Mouse (Mus musculus): ENCODE data around the gene Fgfbp3. TPM values are rescaled to one million over a fixed set of nuclear protein-coding genes. Genes with fewer than 3 reads are reported as not detected.

Fgfbp3 gene
- polyA plus RNA-seq, 2 experiments: 0.72 to 1.2 TPM

DNA sequence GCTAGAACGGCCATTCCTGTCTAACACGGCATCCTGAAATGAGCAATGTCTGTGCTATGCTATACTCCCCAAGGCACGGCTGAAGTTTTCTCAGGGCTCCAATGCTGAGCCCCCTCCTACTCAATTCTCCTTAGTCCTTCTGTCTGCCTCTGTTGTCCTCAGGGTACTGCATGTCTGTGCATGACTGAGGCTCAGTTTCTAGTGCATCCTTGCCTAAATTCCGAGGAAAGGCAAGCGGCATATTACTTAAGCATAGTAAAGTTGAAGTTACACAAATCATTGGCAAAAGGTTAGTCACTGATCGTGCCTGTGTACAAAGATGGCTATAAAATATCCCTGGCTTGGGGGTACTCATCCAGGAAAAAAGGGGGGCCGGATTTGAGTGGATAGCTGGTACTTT, 6.4 kb downstream of the Fgfbp3 start:
- H3K27ac ChIP-seq: no peak overlapping the region
- H3K9ac ChIP-seq (replicated peaks): no peak overlapping the region
- no peak for DNase-seq (ENCODE audit: low read depth in 3 of 3, low spot score in 3 of 3)
- TF ChIP-seq CTCF (IDR thresholded peaks at IDR 0.05; ENCODE audit: low read depth): no peak
- TF ChIP-seq EP300 (IDR thresholded peaks at IDR 0.05; ENCODE audit: low read depth): no peak
- H3K27me3 ChIP-seq (ENCODE audit: control insufficient read depth, insufficient read depth, low read length): no peaks in the 10 kb centered on the region; the same call in none of the 2 replicates
- no peak overlapping the region for H3K4me3 ChIP-seq (ENCODE audit: insufficient read depth in 1 of 2, low read depth in 2 of 2, low read length in 2 of 2)
- H3K36me3 ChIP-seq (replicated peaks; ENCODE audit: control insufficient read depth, insufficient read depth, low read depth): no peaks in the 10 kb centered on the region
- ATAC-seq (ENCODE audit: insufficient read depth): no peak
- H3K4me2 ChIP-seq (ENCODE audit: low read depth): no peak overlapping the region
- H3K9me3 ChIP-seq (ENCODE audit: control insufficient read depth, low read length): no peaks in the 10 kb centered on the region
- H3K4me1 ChIP-seq (replicated peaks; ENCODE audit: control insufficient read depth in 2 of 2, insufficient read depth in 2 of 2, low read length in 1 of 2): no peaks in the 10 kb centered on the region; a peak in 2 of 4 replicates
- WGBS (ENCODE audit: insufficient replicate concordance): 72% methylated on average over 7 of the region's 7 CpGs

DNA sequence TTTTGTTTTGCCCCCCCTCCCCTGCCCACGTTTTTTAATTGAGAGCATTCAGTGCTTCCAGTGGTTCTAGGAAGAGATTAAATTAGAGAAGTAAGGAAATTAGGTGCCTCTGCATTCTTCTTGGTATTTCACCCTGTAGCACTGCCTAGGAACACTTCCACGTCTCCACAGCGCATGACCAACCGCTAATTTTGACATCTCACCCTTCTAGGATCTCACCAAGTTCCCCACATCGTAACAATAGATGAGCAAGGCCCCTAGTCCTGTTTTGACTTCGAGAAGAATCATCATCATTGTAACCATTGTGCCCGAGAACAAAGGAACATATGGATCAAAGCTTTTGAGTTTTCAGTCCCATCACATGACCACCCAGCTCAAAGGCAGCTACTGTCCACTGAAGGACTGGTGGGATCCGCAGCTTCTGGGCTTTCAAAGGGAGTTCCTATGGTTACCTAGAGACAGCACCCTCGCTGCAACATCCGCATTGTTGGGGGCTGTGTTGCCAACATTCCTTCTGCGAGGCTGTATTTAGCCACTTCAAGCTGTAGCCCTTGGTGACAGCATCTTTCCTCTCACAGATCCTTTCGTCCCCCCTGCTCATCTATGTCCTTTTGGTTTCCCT, 8.9 kb downstream of the Fgfbp3 start:
- no peaks in the 10 kb centered on the region; the same call in none of the 2 replicates for H3K27me3 ChIP-seq (ENCODE audit: control insufficient read depth, insufficient read depth, low read length)
- no peaks in the 10 kb centered on the region for H3K36me3 ChIP-seq (replicated peaks; ENCODE audit: control insufficient read depth, insufficient read depth, low read depth)
- TF ChIP-seq EP300 (IDR thresholded peaks at IDR 0.05; ENCODE audit: low read depth): no peak
- ATAC-seq (ENCODE audit: insufficient read depth) (no peak), DNase-seq (ENCODE audit: low read depth in 3 of 3, low spot score in 3 of 3) (no peak)
- H3K27ac ChIP-seq: no peak overlapping the region
- 39% methylated on average over 12 of the region's 12 CpGs for WGBS (ENCODE audit: insufficient replicate concordance)
- H3K4me3 ChIP-seq (ENCODE audit: insufficient read depth in 1 of 2, low read depth in 2 of 2, low read length in 2 of 2): no peak overlapping the region
- H3K4me2 ChIP-seq (ENCODE audit: low read depth): no peak overlapping the region
- H3K4me1 ChIP-seq (replicated peaks; ENCODE audit: control insufficient read depth in 2 of 2, insufficient read depth in 2 of 2, low read length in 1 of 2): no peaks in the 10 kb centered on the region
- no peak overlapping the region for H3K9ac ChIP-seq (replicated peaks)
- H3K9me3 ChIP-seq (ENCODE audit: control insufficient read depth, low read length): no peaks in the 10 kb centered on the region

DNA sequence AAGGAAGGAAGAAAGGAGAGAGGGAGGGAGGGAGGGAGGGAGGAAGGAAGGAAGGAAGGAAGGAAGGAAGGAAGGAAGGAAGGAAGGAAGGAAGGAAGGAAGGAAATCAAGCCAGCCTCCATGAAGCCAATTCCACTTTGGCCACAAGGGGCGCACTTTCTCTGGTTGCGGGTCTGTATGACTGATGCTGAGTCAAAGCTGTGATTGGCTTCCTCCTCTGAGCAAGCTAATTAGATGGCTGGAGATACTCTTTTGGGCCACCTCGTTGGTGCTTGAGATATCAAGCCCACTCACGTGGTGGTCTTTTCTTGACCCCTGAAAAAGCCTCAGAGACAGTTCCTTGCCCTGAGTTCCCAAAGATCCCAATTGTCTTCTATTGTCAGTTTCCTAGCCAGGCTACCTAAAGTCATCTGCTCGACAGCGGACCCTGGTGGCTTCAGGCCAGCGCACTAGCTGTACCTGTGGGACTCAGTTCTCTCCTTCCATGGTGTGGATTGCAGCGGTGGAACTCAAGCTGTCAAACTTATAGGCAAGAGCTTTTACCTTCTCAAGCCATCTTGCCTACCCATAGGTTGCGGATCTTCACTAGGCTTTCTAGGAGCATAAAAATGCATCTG, 9.6 kb downstream of the Fgfbp3 start:
- no peak overlapping the region for H3K27ac ChIP-seq
- 16% methylated on average over 9 of the region's 9 CpGs for WGBS (ENCODE audit: insufficient replicate concordance)
- H3K4me2 ChIP-seq (ENCODE audit: low read depth): no peak overlapping the region
- TF ChIP-seq EP300 (IDR thresholded peaks at IDR 0.05; ENCODE audit: low read depth): no peak
- TF ChIP-seq CTCF (IDR thresholded peaks at IDR 0.05; ENCODE audit: low read depth): peak; percentile 88
- DNase-seq (ENCODE audit: low read depth in 3 of 3, low spot score in 3 of 3) (peak in 2 of 3 experiments; percentile 57 to 61), ATAC-seq (ENCODE audit: insufficient read depth) (peak; percentile 62; the same call in 1 of the 2 replicates)
- H3K4me1 ChIP-seq (replicated peaks; ENCODE audit: control insufficient read depth in 2 of 2, insufficient read depth in 2 of 2, low read length in 1 of 2): no peaks in the 10 kb centered on the region
- no peak overlapping the region for H3K4me3 ChIP-seq (ENCODE audit: insufficient read depth in 1 of 2, low read depth in 2 of 2, low read length in 2 of 2)
- no peak overlapping the region for H3K9ac ChIP-seq (replicated peaks)
- H3K27me3 ChIP-seq (ENCODE audit: control insufficient read depth, insufficient read depth, low read length): no peaks in the 10 kb centered on the region; the same call in none of the 2 replicates
- H3K36me3 ChIP-seq (replicated peaks; ENCODE audit: control insufficient read depth, insufficient read depth, low read depth): no peaks in the 10 kb centered on the region
- no peaks in the 10 kb centered on the region for H3K9me3 ChIP-seq (ENCODE audit: control insufficient read depth, low read length)

DNA sequence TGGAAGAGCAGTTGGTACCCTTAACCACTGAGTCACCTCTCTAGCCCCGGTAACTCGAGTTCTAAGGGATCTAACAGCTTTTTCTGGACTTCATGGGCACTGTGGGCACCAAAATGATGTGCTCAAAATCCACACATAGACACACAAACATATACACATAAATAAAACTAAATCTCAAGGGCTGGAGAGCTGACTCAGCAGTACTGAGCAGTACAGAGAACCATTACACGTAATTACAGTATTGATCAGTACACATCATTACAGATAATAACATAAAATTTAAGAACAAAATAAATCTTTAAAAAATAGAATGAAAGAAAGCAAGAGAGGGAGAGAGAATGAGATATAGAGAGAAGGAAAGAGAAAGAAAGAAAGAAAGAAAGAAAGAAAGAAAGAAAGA, 10.3 kb downstream of the Fgfbp3 start:
- DNase-seq (ENCODE audit: low read depth in 3 of 3, low spot score in 3 of 3): no peak
- no peak for ATAC-seq (ENCODE audit: insufficient read depth)
- Histone ChIP-seq H3K4me3 (ENCODE audit: insufficient read depth in 1 of 2, low read depth in 2 of 2, low read length in 2 of 2) (no peak overlapping the region), H3K9ac (replicated peaks) (no peak overlapping the region), H3K27ac (no peak overlapping the region), H3K36me3 (replicated peaks; ENCODE audit: control insufficient read depth, insufficient read depth, low read depth) (no peaks in the 10 kb centered on the region), H3K4me2 (ENCODE audit: low read depth) (no peak overlapping the region), H3K27me3 (ENCODE audit: control insufficient read depth, insufficient read depth, low read length) (peaks cover 3% of the 10 kb centered on the region), H3K9me3 (ENCODE audit: control insufficient read depth, low read length) (no peaks in the 10 kb centered on the region), H3K4me1 (replicated peaks; ENCODE audit: control insufficient read depth in 2 of 2, insufficient read depth in 2 of 2, low read length in 1 of 2) (no peaks in the 10 kb centered on the region; a peak in 1 of 4 replicates)
- 63% methylated on average over 3 of the region's 3 CpGs for WGBS (ENCODE audit: insufficient replicate concordance)
- TF ChIP-seq EP300 (IDR thresholded peaks at IDR 0.05; ENCODE audit: low read depth): no peak
- TF ChIP-seq CTCF (IDR thresholded peaks at IDR 0.05; ENCODE audit: low read depth): no peak

DNA sequence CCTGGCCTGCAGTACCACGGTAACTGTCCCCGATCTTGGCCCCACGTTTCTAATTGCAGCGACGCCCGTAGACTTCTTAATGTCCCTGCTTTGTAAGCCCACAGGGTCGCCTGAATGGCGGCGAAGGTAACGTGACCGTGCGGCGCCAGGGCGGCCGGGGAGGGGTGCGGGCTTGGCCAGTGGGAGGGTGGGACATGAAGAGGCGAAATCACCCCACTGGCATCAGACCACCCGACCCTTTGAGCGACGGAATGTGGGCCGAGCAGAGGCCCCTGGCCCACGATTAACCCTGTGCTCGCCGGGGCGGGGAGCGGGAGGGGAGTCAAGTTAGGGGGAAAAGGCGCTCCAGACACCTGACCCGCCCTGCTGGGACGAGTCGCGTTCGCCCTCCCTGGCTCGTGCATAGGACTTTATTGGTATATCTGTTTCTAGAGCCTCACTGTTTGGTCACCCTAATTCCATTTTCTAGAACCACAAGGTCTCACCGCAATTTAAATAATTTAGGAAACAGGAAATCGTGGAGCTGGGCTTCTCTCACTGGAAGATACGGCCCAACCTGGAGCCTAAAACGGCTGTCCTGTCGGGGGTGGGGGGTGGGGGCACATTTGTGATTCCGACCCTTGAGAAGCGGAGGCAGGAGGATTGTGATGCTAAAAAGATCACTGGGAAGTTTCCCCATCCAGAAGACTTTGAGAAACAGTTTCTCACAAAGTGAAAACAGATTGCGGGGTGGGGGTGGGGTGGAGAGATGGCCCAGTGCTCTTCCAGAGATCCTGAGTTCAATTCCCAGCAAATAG, 15.0 kb downstream of the Fgfbp3 start:
- Histone ChIP-seq H3K36me3 (replicated peaks; ENCODE audit: control insufficient read depth, insufficient read depth, low read depth) (no peaks in the 10 kb centered on the region), H3K27ac (no peak overlapping the region), H3K4me1 (replicated peaks; ENCODE audit: control insufficient read depth in 2 of 2, insufficient read depth in 2 of 2, low read length in 1 of 2) (peaks cover 0 to 3% of the 10 kb centered on the region in 2 experiments; a peak in 1 of 4 replicates), H3K27me3 (ENCODE audit: control insufficient read depth, insufficient read depth, low read length) (peaks cover 4% of the 10 kb centered on the region), H3K9me3 (ENCODE audit: control insufficient read depth, low read length) (no peaks in the 10 kb centered on the region), H3K4me2 (ENCODE audit: low read depth) (peak overlapping the region; percentile 83), H3K4me3 (ENCODE audit: insufficient read depth in 1 of 2, low read depth in 2 of 2, low read length in 2 of 2) (peak overlapping the region; percentile 54 to 62), H3K9ac (replicated peaks) (peak overlapping the region; percentile 62)
- no peak for TF ChIP-seq CTCF (IDR thresholded peaks at IDR 0.05; ENCODE audit: low read depth)
- no peak for TF ChIP-seq EP300 (IDR thresholded peaks at IDR 0.05; ENCODE audit: low read depth)
- 3% methylated on average over 41 of the region's 41 CpGs for WGBS (ENCODE audit: insufficient replicate concordance)
- ATAC-seq (ENCODE audit: insufficient read depth): no peak
- no peak for DNase-seq (ENCODE audit: low read depth in 3 of 3, low spot score in 3 of 3)
